Mouse (Mus musculus) neural tube, embryonic 15.5 days (tissue): ENCODE results near the gene Tmem69. TPM values are rescaled to one million over a fixed set of nuclear protein-coding genes. Genes with fewer than 3 reads are reported as not detected.
A peak's percentile ranks its signal among the peaks of the same experiment; 100 is the strongest.

ENCODE experiments used
- ATAC-seq: fragments of 200-750 bp; cut with Nextera tagmentation; 2 replicates; pipeline ENCODE4 v1.8.0; 2017; ENCODE audit warnings: mild to moderate bottlenecking, moderate TSS enrichment, moderate library complexity; ENCODE audit not compliant: low FRiP score
- H3K27ac ChIP-seq: fragments of 300-500 bp; sonication (generic); replicated peaks from 2 replicates; pipeline ENCODE4 v1.5.1; 2015; ENCODE audit warnings: mild to moderate bottlenecking, inconsistent platforms
- H3K27me3 ChIP-seq: fragments of 300-500 bp; sonication (generic); replicated peaks from 2 replicates; pipeline ENCODE4 v1.6.1; 2015; ENCODE audit warnings: inconsistent platforms
- H3K36me3 ChIP-seq: fragments of 300-500 bp; sonication (generic); 2 replicates; pipeline ENCODE4 v1.6.1; 2015; ENCODE audit warnings: inconsistent platforms
- H3K4me1 ChIP-seq: fragments of 300-500 bp; sonication (generic); 2 replicates; pipeline ENCODE4 v1.6.1; 2015; ENCODE audit warnings: inconsistent platforms
- H3K4me2 ChIP-seq: fragments of 300-500 bp; sonication (generic); 2 replicates; pipeline ENCODE4 v1.6.1; 2015; ENCODE audit warnings: inconsistent platforms, mild to moderate bottlenecking, moderate library complexity
- H3K4me3 ChIP-seq: fragments of 300-500 bp; sonication (generic); replicated peaks from 2 replicates; pipeline ENCODE4 v1.5.1; 2015; ENCODE audit warnings: mild to moderate bottlenecking, inconsistent platforms
- H3K9ac ChIP-seq: fragments of 300-500 bp; sonication (generic); replicated peaks from 2 replicates; pipeline ENCODE4 v1.6.1; 2015; ENCODE audit warnings: mild to moderate bottlenecking, inconsistent platforms
- H3K9me3 ChIP-seq: fragments of 300-500 bp; sonication (generic); replicated peaks from 2 replicates; pipeline ENCODE4 v1.6.1; 2016; ENCODE audit warnings: inconsistent platforms
- WGBS: fragments of 180-500 bp; shearing (Covaris S2); methylation state at CpG from one replicate; pipeline ENCODE4 v1.1.7; 2015; ENCODE audit warnings: mixed read lengths; 5-methylcytosine and 5-hydroxymethylcytosine counted together
- polyA plus RNA-seq: library from polyadenylated mRNA; unstranded; fragments of >200 nt; fragmentation: Nextera tagmentation; extraction: Ambion mirVana; gene quantifications from 2 replicates; pipeline ENCODE4 v1.2.1, GENCODE M21; 2015

The Tmem69 gene
- polyA plus RNA-seq, 1 experiment from 2014 or later: 23.8 TPM

DNA sequence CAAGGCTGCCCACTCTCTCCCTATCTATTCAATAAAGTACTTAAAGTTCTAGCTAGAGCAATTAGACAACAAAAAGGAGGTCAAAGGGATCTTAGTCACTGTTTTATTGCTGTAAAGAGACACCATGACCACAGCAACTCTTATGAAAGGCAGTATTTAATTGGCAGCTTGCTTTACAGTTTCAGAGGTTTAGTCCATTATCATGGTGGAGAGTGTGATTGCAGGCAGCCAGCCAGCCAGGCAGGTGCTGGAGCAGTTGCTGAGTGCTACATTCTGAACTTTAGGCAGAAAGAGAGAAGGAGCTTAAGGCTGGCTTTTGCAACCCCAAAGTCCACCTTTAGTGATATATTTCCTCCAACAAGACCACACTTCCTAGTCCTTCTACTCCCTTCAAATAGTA lies 19.4 kb downstream of the Tmem69 start:
- H3K4me2 ChIP-seq: no peak overlapping the region
- H3K36me3 ChIP-seq: 0 out of 2 replicates have a peak, but pooled peaks cover 3% of the 10 kb centered on the region
- no peak overlapping the region for H3K27ac ChIP-seq
- H3K4me1 ChIP-seq: no peaks in the 10 kb centered on the region
- no peak for ATAC-seq
- no peak overlapping the region for H3K9ac ChIP-seq
- H3K4me3 ChIP-seq: no peak overlapping the region
- no peaks in the 10 kb centered on the region for H3K27me3 ChIP-seq
- no peaks in the 10 kb centered on the region for H3K9me3 ChIP-seq

DNA sequence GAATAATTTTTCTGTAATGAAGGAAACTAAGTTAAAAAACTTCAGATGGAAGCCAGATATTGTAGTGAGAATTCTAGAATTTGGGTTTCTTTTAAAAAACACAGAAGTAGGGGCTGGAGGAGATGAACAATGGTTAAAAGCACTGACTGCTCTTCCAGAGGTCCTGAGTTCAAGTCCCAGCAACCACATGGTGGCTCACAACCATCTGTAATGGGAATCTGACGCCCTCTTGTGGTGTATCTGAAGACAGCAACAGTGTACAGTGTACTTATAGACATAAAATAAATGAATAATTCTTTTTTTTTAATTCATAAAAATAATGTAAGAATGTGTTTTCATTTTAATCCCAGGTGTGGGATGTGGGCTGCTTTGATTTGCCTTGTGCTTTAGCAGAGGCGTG lies 24.6 kb downstream of the Tmem69 start:
- ATAC-seq: no peak
- no peak overlapping the region for H3K27ac ChIP-seq
- H3K4me2 ChIP-seq: no peak overlapping the region
- H3K9ac ChIP-seq: no peak overlapping the region
- no peak overlapping the region for H3K4me3 ChIP-seq
- H3K27me3 ChIP-seq: no peaks in the 10 kb centered on the region
- no peaks in the 10 kb centered on the region for H3K4me1 ChIP-seq
- H3K9me3 ChIP-seq: no peaks in the 10 kb centered on the region
- peaks cover 12% of the 10 kb centered on the region for H3K36me3 ChIP-seq
- WGBS: 68% methylated on average over 2 of the region's 2 CpGs

DNA sequence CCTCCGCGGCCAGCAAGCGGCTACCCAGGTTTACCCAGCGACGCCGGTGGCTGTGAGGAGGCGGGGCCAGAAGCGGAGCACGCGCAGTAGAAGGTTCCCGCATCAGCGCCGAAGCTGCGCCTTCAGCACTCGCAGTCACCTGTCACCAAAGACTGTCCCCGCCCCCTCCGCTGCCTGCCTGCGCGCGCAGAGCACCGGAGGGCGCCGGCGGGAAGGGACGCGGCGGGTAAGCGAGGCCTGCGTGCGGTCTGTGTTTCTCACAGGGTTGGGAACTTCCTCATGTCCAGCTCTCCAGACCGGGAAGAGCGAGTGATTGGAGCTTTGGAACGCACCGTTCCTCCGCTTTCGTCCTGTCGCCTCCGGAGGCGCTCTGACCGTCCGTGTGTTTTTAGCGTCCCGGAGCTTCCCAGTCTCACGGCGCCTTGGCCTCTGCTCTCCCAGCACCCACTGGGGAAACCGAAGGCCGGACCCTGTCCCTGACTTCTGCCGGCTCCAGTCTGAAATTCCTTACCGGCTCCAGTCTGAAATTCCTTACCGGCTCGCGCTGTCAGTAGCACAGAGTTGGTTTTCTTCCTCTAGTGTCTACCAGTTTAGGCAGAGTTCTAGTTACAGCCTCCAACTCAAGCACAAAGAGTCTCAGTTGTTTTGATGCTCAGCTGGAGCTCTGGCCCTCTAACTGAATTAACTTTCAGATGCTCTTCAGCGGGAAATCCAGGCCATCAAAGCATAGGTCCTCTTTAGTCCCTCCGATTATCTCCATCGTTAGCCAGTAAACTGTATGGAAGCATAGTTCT lies 48.1 kb downstream of the Tmem69 start, which contains the start of gene Ipp:
Ipp (plus strand) TSS at position 125 of the 794 bp plus-strand sequence.
- under 1% methylated on average over 55 of the region's 55 CpGs for WGBS
- no peaks in the 10 kb centered on the region for H3K36me3 ChIP-seq
- peak; percentile 99 for ATAC-seq

DNA sequence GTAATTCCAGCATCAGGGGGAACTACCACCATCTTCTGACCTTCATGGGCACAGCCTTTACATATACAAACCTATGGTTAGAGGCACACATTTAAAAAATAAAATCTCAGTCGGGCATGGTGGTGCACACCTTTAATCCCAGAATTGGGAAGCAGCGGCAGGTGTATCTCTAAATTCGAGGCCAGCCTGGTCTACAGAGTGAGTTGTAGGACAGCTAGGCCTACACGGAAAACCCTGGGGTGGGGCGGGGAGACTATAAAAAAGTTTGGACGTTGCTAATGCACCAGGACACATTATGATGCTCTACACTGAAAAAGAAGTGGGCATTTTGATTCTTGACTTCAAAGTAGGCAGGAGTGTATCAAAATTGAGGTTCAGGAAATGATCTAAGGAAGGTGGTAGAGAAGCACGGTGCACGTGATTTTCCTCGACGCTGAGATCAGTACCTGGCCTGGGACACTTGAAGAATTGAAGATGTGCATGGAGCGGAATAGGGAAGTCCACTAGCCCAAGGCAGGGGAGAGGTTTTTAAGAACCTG lies 48.8 kb downstream of the Tmem69 start:
- peaks cover 15% of the 10 kb centered on the region for H3K4me1 ChIP-seq
- no peaks in the 10 kb centered on the region for H3K9me3 ChIP-seq
- peak overlapping the region; percentile 57 for H3K4me3 ChIP-seq
- 28% methylated on average over 11 of the region's 11 CpGs for WGBS
- peak overlapping the region; percentile 89 for H3K27ac ChIP-seq
- peak overlapping the region; percentile 59 for H3K9ac ChIP-seq
- no peaks in the 10 kb centered on the region for H3K36me3 ChIP-seq
- ATAC-seq: no peak; the same call in 1 of the 2 replicates
- peak overlapping the region; percentile 65 for H3K4me2 ChIP-seq
- no peaks in the 10 kb centered on the region for H3K27me3 ChIP-seq

More for the DNA sequence above, 48.1 kb downstream of the Tmem69 start, which contains the start of gene Ipp:
- H3K9ac ChIP-seq: peak within 1 kb of the TSS; percentile 59
- H3K27me3 ChIP-seq: no peaks in the 10 kb centered on the region
- H3K4me1 ChIP-seq: peaks cover 15% of the 10 kb centered on the region
- H3K4me3 ChIP-seq: peak within 1 kb of the TSS; percentile 57
- H3K27ac ChIP-seq: peak within 1 kb of the TSS; percentile 89
- peak within 1 kb of the TSS; percentile 65 for H3K4me2 ChIP-seq
- no peaks in the 10 kb centered on the region for H3K9me3 ChIP-seq

Other genes with a start within 250 kb of the Tmem69 start
- gene Mast2, start 91.8 kb downstream of the Tmem69 start, polyA plus RNA-seq: 29.7 and 34.1 TPM in 2 replicates
- gene Ipp, start 48.4 kb downstream of the Tmem69 start, polyA plus RNA-seq: 11.9 and 13.7 TPM in 2 replicates
- 12.0 and 17.6 TPM in 2 replicates for gene Gpbp1l1, start 1.7 kb upstream of the Tmem69 start, polyA plus RNA-seq
- gene Ccdc17, start 40.7 kb upstream of the Tmem69 start, polyA plus RNA-seq: 3.0 and 4.5 TPM in 2 replicates
- 79.3 and 93.1 TPM in 2 replicates for gene Nasp, start 72.0 kb upstream of the Tmem69 start, polyA plus RNA-seq
- gene Akr1a1, start 95.7 kb upstream of the Tmem69 start, polyA plus RNA-seq: 717 and 746 TPM in 2 replicates
- gene Prdx1, start 129.6 kb upstream of the Tmem69 start, polyA plus RNA-seq: 443 and 606 TPM in 2 replicates
- 20.0 and 22.7 TPM in 2 replicates for gene Mmachc, start 152.5 kb upstream of the Tmem69 start, polyA plus RNA-seq
- gene Ccdc163, start 152.6 kb upstream of the Tmem69 start, polyA plus RNA-seq: 9.7 and 11.3 TPM in 2 replicates
- 3.0 and 3.3 TPM in 2 replicates for gene Tesk2, start 165.0 kb upstream of the Tmem69 start, polyA plus RNA-seq